Mouse (Mus musculus): ENCODE data around the gene Mfap1a.

DNA sequence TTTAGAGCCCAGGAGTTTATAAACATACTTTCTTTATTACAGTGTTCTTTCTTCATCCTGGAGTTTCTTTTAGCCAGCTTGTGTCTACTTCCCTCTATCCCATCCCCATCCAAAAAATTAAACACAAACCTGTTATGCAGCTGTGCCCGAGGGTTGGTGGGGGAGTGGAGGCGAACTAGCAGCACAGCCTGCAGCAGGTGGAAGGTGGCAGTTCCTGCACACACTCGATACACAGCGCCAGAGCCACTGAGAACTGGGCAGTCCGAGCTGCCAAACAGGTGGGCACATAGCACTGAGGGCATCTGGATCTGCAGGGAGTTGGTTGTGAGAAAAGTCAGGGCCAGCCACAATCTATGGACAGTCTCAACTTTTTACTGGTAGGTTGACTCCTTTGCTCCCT lies 50.9 kb downstream of the Mfap1a start:
- no peak for TF ChIP-seq POLR2A (IDR thresholded peaks at IDR 0.05; ENCODE audit: control insufficient read depth, extremely low read depth, insufficient read depth, low read length, poor library complexity)
- TF ChIP-seq CTCF (IDR thresholded peaks at IDR 0.05; ENCODE audit: borderline replicate concordance, control insufficient read depth, extremely low read depth, insufficient read depth, low read length, poor library complexity): no peak

All from thymus, adult 2 months (tissue).